34 mouse cellular contexts compared by ENCODE assay signal in genomic region chr2:132636534-132636933, GRCm38 (mm10).
"Had no signal": no experiment of that assay in that cellular context is flagged by ENCODE, and none has a peak within 500 bp of the region (broad histone marks: within the 10 kb centered on the region; RNA-seq: fewer than 3 reads in every experiment).

No protein-coding gene starts in this region.

- H3K36me3 ChIP-seq: heart, embryonic 12.5 days; heart, embryonic 13.5 days; heart, embryonic 15.5 days; hindbrain, embryonic 10.5 days; hindbrain, embryonic 12.5 days; hindbrain, embryonic 13.5 days; hindbrain, embryonic 15.5 days; intestine, embryonic 15.5 days had no signal

- ATAC-seq: hindbrain, embryonic 16.5 days; hindbrain, postnatal 0 days; inflammation-experienced regulatory T-cells, adult 6 months; intestine, embryonic 15.5 days; intestine, embryonic 16.5 days; intestine, postnatal 0 days had no signal

- H3K4me3 ChIP-seq: heart, embryonic 12.5 days; heart, embryonic 13.5 days; heart, embryonic 15.5 days; hindbrain, embryonic 10.5 days; hindbrain, embryonic 12.5 days; hindbrain, embryonic 13.5 days; hindbrain, embryonic 15.5 days; intestine, embryonic 15.5 days; layer of hippocampus, adult 2 months; left cerebral cortex, adult 2 months had no signal

- H3K9me3 ChIP-seq: heart, embryonic 12.5 days; heart, embryonic 13.5 days; heart, embryonic 15.5 days; hindbrain, embryonic 10.5 days; hindbrain, embryonic 12.5 days; hindbrain, embryonic 13.5 days; hindbrain, embryonic 15.5 days; intestine, embryonic 15.5 days had no signal

- DNase-seq: heart, postnatal 10 days; heart, postnatal 14 days; heart, postnatal 36 days; heart, postnatal 4 days; kidney, adult 11 months; kidney, adult 18-20 months; kidney, adult 2 months; kidney, adult 8-10 months; kidney, adult 9 months; kidney, postnatal 10 days; kidney, postnatal 14 days; kidney, postnatal 25 days; kidney, postnatal 36 days; kidney, postnatal 4 days; layer of hippocampus, adult 9-11 months; layer of hippocampus, postnatal 36 days had no signal

- H3K27ac ChIP-seq: heart, embryonic 13.5 days; heart, embryonic 15.5 days; hindbrain, embryonic 10.5 days; hindbrain, embryonic 12.5 days; hindbrain, embryonic 13.5 days; hindbrain, embryonic 14.5 days; hindbrain, embryonic 15.5 days; hindbrain, postnatal 0 days; intestine, embryonic 15.5 days; kidney, postnatal 0 days; layer of hippocampus, adult 2 months; left cerebral cortex, adult 2 months had no signal

- H3K4me1 ChIP-seq: hindbrain, embryonic 10.5 days; hindbrain, embryonic 12.5 days; hindbrain, embryonic 13.5 days; hindbrain, embryonic 15.5 days; intestine, embryonic 15.5 days had no signal

- H3K4me2 ChIP-seq: heart, embryonic 11.5 days; heart, embryonic 12.5 days; heart, embryonic 13.5 days; heart, embryonic 15.5 days; hindbrain, embryonic 12.5 days; hindbrain, embryonic 13.5 days; hindbrain, embryonic 14.5 days; hindbrain, embryonic 15.5 days; intestine, embryonic 15.5 days had no signal

- H3K9ac ChIP-seq: heart, embryonic 12.5 days; heart, embryonic 13.5 days; heart, embryonic 15.5 days; hindbrain, embryonic 12.5 days; hindbrain, embryonic 13.5 days; hindbrain, embryonic 14.5 days; hindbrain, embryonic 15.5 days; intestine, embryonic 15.5 days had no signal

- H3K27me3 ChIP-seq: heart, embryonic 12.5 days; heart, embryonic 13.5 days; heart, embryonic 15.5 days; hindbrain, embryonic 12.5 days; hindbrain, embryonic 13.5 days; hindbrain, embryonic 15.5 days; intestine, embryonic 15.5 days had no signal
